Mouse (Mus musculus) bone marrow macrophage, adult 2 months (primary cell): ENCODE measurements around the gene Cntn2.

Experiments
- CTCF ChIP-seq: IDR thresholded peaks from 2 replicates; pipeline ENCODE4 v1.5.1; 2012; ENCODE audit warnings: low read depth, mild to moderate bottlenecking, low read length, moderate library complexity
- POLR2A ChIP-seq: IDR thresholded peaks from 2 replicates; pipeline ENCODE4 v1.6.1; 2012; ENCODE audit warnings: mild to moderate bottlenecking, low read depth, low read length, borderline replicate concordance

DNA sequence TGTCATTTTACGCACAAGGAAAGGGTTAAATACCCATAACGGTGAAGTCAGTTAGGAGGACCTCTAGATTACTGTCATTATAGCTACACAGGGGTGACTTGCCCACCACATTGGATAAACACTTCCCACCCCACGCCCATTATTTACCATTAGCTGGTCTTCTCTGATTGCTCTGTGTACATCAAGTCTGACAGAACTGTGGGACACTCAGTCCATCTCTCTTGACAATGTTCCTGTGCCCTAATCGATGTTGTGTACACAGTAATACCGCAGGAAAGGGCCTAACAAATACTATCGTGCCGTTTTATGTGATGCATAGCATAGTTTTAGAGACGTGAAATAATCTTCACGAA is 66.5 kb downstream of the Cntn2 start:
- TF ChIP-seq CTCF, result no peak
- no peak for TF ChIP-seq POLR2A
